Mouse (Mus musculus): ENCODE data around the gene Syde2. TPM values are rescaled to one million over a fixed set of nuclear protein-coding genes. Genes with fewer than 3 reads are reported as not detected.
A peak's percentile ranks its signal among the peaks of the same experiment; 100 is the strongest.

Gene Syde2
- polyA plus RNA-seq, 1 experiment from 2014 or later = 1.1 TPM

GRCm38 (mm10) chr3:146049951-146050350 lies 62.3 kb downstream of the Syde2 start:
- no peaks in the 10 kb centered on the region for H3K36me3 ChIP-seq (ENCODE audit: control insufficient read depth, insufficient read depth, low read length)
- ATAC-seq (ENCODE audit: insufficient read depth, low FRiP score, low TSS enrichment) (no peak), DNase-seq (ENCODE audit: low spot score) (no peak)
- H3K27ac ChIP-seq (ENCODE audit: low read depth, low read length) = no peak overlapping the region
- H3K9ac ChIP-seq (ENCODE audit: low read length) = no peak overlapping the region
- H3K4me3 ChIP-seq (ENCODE audit: low read depth, low read length) = no peak overlapping the region
- H3K9me3 ChIP-seq (ENCODE audit: control insufficient read depth, low read length) = no peaks in the 10 kb centered on the region
- H3K4me2 ChIP-seq (ENCODE audit: low read depth) = no peak overlapping the region
- WGBS = 88% methylated on average over 5 of the region's 5 CpGs
- H3K27me3 ChIP-seq (ENCODE audit: control insufficient read depth, insufficient read depth, low read length) = no peaks in the 10 kb centered on the region
- H3K4me1 ChIP-seq (ENCODE audit: control insufficient read depth, insufficient read depth, low read length) = no peaks in the 10 kb centered on the region

- no peaks in the 10 kb centered on the region for H3K4me1 ChIP-seq (ENCODE audit: control insufficient read depth, insufficient read depth, low read length)
- H3K4me2 ChIP-seq (ENCODE audit: low read depth) = no peak overlapping the region
- ATAC-seq (ENCODE audit: insufficient read depth, low FRiP score, low TSS enrichment) (no peak), DNase-seq (ENCODE audit: low spot score) (no peak)
- no peaks in the 10 kb centered on the region for H3K27me3 ChIP-seq (ENCODE audit: control insufficient read depth, insufficient read depth, low read length)
- H3K36me3 ChIP-seq (ENCODE audit: control insufficient read depth, insufficient read depth, low read length) = no peaks in the 10 kb centered on the region
- H3K9me3 ChIP-seq (ENCODE audit: control insufficient read depth, low read length) = no peaks in the 10 kb centered on the region
- H3K9ac ChIP-seq (ENCODE audit: low read length) = no peak overlapping the region
- H3K27ac ChIP-seq (ENCODE audit: low read depth, low read length) = no peak overlapping the region
- 72% methylated on average over 11 of the region's 11 CpGs for WGBS
- no peak overlapping the region for H3K4me3 ChIP-seq (ENCODE audit: low read depth, low read length)
Measured at GRCm38 (mm10) chr3:146051277-146052007, 63.8 kb downstream of the Syde2 start.

- ATAC-seq (ENCODE audit: insufficient read depth, low FRiP score, low TSS enrichment) = no peak
- H3K4me2 ChIP-seq (ENCODE audit: low read depth) = no peak overlapping the region
- no peak overlapping the region for H3K4me3 ChIP-seq (ENCODE audit: low read depth, low read length)
- no peak for DNase-seq (ENCODE audit: low spot score)
- no peak overlapping the region for H3K27ac ChIP-seq (ENCODE audit: low read depth, low read length)
- no peaks in the 10 kb centered on the region for H3K27me3 ChIP-seq (ENCODE audit: control insufficient read depth, insufficient read depth, low read length)
- H3K4me1 ChIP-seq (ENCODE audit: control insufficient read depth, insufficient read depth, low read length) = no peaks in the 10 kb centered on the region
- 74% methylated on average over 6 of the region's 6 CpGs for WGBS
- no peak overlapping the region for H3K9ac ChIP-seq (ENCODE audit: low read length)
- H3K9me3 ChIP-seq (ENCODE audit: control insufficient read depth, low read length) = no peaks in the 10 kb centered on the region
- H3K36me3 ChIP-seq (ENCODE audit: control insufficient read depth, insufficient read depth, low read length) = no peaks in the 10 kb centered on the region
Measured at GRCm38 (mm10) chr3:146053082-146053814, 65.6 kb downstream of the Syde2 start.

GRCm38 (mm10) chr3:146053873-146054272 lies 66.2 kb downstream of the Syde2 start:
- DNase-seq (ENCODE audit: low spot score) (no peak), ATAC-seq (ENCODE audit: insufficient read depth, low FRiP score, low TSS enrichment) (no peak)
- H3K9me3 ChIP-seq (ENCODE audit: control insufficient read depth, low read length) = no peaks in the 10 kb centered on the region
- H3K4me3 ChIP-seq (ENCODE audit: low read depth, low read length) = no peak overlapping the region
- H3K4me2 ChIP-seq (ENCODE audit: low read depth) = no peak overlapping the region
- no peaks in the 10 kb centered on the region for H3K36me3 ChIP-seq (ENCODE audit: control insufficient read depth, insufficient read depth, low read length)
- H3K9ac ChIP-seq (ENCODE audit: low read length) = no peak overlapping the region
- 81% methylated on average over 2 of the region's 2 CpGs for WGBS
- H3K27me3 ChIP-seq (ENCODE audit: control insufficient read depth, insufficient read depth, low read length) = no peaks in the 10 kb centered on the region
- no peak overlapping the region for H3K27ac ChIP-seq (ENCODE audit: low read depth, low read length)
- no peaks in the 10 kb centered on the region for H3K4me1 ChIP-seq (ENCODE audit: control insufficient read depth, insufficient read depth, low read length)

GRCm38 (mm10) chr3:146057131-146057530 lies 69.5 kb downstream of the Syde2 start:
- Histone ChIP-seq H3K9me3 (ENCODE audit: control insufficient read depth, low read length) (no peaks in the 10 kb centered on the region), H3K4me1 (ENCODE audit: control insufficient read depth, insufficient read depth, low read length) (no peaks in the 10 kb centered on the region), H3K4me3 (ENCODE audit: low read depth, low read length) (no peak overlapping the region), H3K27ac (ENCODE audit: low read depth, low read length) (no peak overlapping the region), H3K27me3 (ENCODE audit: control insufficient read depth, insufficient read depth, low read length) (no peaks in the 10 kb centered on the region), H3K9ac (ENCODE audit: low read length) (no peak overlapping the region), H3K4me2 (ENCODE audit: low read depth) (no peak overlapping the region), H3K36me3 (ENCODE audit: control insufficient read depth, insufficient read depth, low read length) (no peaks in the 10 kb centered on the region)
- no peak for DNase-seq (ENCODE audit: low spot score)
- WGBS = 72% methylated on average over 7 of the region's 7 CpGs
- no peak for ATAC-seq (ENCODE audit: insufficient read depth, low FRiP score, low TSS enrichment)

GRCm38 (mm10) chr3:146058263-146058662 lies 70.6 kb downstream of the Syde2 start:
- H3K9me3 ChIP-seq (ENCODE audit: control insufficient read depth, low read length) = no peaks in the 10 kb centered on the region
- H3K27me3 ChIP-seq (ENCODE audit: control insufficient read depth, insufficient read depth, low read length) = no peaks in the 10 kb centered on the region
- WGBS = 24% methylated on average over 4 of the region's 4 CpGs
- H3K36me3 ChIP-seq (ENCODE audit: control insufficient read depth, insufficient read depth, low read length) = no peaks in the 10 kb centered on the region
- H3K4me3 ChIP-seq (ENCODE audit: low read depth, low read length) = no peak overlapping the region
- no peaks in the 10 kb centered on the region for H3K4me1 ChIP-seq (ENCODE audit: control insufficient read depth, insufficient read depth, low read length)
- no peak overlapping the region for H3K9ac ChIP-seq (ENCODE audit: low read length)
- no peak overlapping the region for H3K27ac ChIP-seq (ENCODE audit: low read depth, low read length)
- ATAC-seq (ENCODE audit: insufficient read depth, low FRiP score, low TSS enrichment) (peak; percentile 70), DNase-seq (ENCODE audit: low spot score) (peak; percentile 65)
- no peak overlapping the region for H3K4me2 ChIP-seq (ENCODE audit: low read depth)

GRCm38 (mm10) chr3:146059356-146059926 lies 71.8 kb downstream of the Syde2 start:
- H3K4me2 ChIP-seq (ENCODE audit: low read depth) = no peak overlapping the region
- no peaks in the 10 kb centered on the region for H3K4me1 ChIP-seq (ENCODE audit: control insufficient read depth, insufficient read depth, low read length)
- DNase-seq (ENCODE audit: low spot score) (no peak), ATAC-seq (ENCODE audit: insufficient read depth, low FRiP score, low TSS enrichment) (no peak)
- H3K9me3 ChIP-seq (ENCODE audit: control insufficient read depth, low read length) = no peaks in the 10 kb centered on the region
- no peak overlapping the region for H3K9ac ChIP-seq (ENCODE audit: low read length)
- H3K36me3 ChIP-seq (ENCODE audit: control insufficient read depth, insufficient read depth, low read length) = no peaks in the 10 kb centered on the region
- no peaks in the 10 kb centered on the region for H3K27me3 ChIP-seq (ENCODE audit: control insufficient read depth, insufficient read depth, low read length)
- no peak overlapping the region for H3K4me3 ChIP-seq (ENCODE audit: low read depth, low read length)
- no peak overlapping the region for H3K27ac ChIP-seq (ENCODE audit: low read depth, low read length)
- 85% methylated on average over 15 of the region's 15 CpGs for WGBS

GRCm38 (mm10) chr3:146063146-146063545 lies 75.5 kb downstream of the Syde2 start:
- no peak for DNase-seq (ENCODE audit: low spot score)
- H3K4me3 ChIP-seq (ENCODE audit: low read depth, low read length) = no peak overlapping the region

More at GRCm38 (mm10) chr3:146063146-146063545, 75.5 kb downstream of the Syde2 start:
- Histone ChIP-seq H3K9me3 (ENCODE audit: control insufficient read depth, low read length) (no peaks in the 10 kb centered on the region), H3K9ac (ENCODE audit: low read length) (no peak overlapping the region), H3K4me1 (ENCODE audit: control insufficient read depth, insufficient read depth, low read length) (no peaks in the 10 kb centered on the region), H3K27ac (ENCODE audit: low read depth, low read length) (no peak overlapping the region), H3K27me3 (ENCODE audit: control insufficient read depth, insufficient read depth, low read length) (no peaks in the 10 kb centered on the region), H3K36me3 (ENCODE audit: control insufficient read depth, insufficient read depth, low read length) (no peaks in the 10 kb centered on the region), H3K4me2 (ENCODE audit: low read depth) (no peak overlapping the region)
- no peak for ATAC-seq (ENCODE audit: insufficient read depth, low FRiP score, low TSS enrichment)
- WGBS = 86% methylated on average over 11 of the region's 11 CpGs

Measured in neural tube, embryonic 11.5 days (tissue).